Mouse (Mus musculus) neural tube, embryonic 12.5 days (tissue): ENCODE measurements at regions not wholly inside any gene's neighbourhood (a gene's known extent, or its start where the extent isn't known, plus 50 kb on each side); places are given as distances from the start of the nearest gene placed in this dataset.

ENCODE experiments used
- ATAC-seq: fragments of 200-750 bp; cut with Nextera tagmentation; 2 replicates; pipeline ENCODE4 v1.8.0; 2017; ENCODE audit warnings: low read depth, mild to moderate bottlenecking, moderate TSS enrichment, moderate library complexity; ENCODE audit not compliant: low FRiP score
- H3K27ac ChIP-seq: fragments of 300-500 bp; sonication (generic); 2 replicates; pipeline ENCODE4 v1.5.1; 2016
- H3K27me3 ChIP-seq: fragments of 300-500 bp; sonication (generic); replicated peaks from 2 replicates; pipeline ENCODE4 v1.6.1; 2016; ENCODE audit warnings: mild to moderate bottlenecking
- H3K36me3 ChIP-seq: fragments of 300-500 bp; sonication (generic); 2 replicates; pipeline ENCODE4 v1.6.1; 2016; ENCODE audit warnings: mild to moderate bottlenecking
- H3K4me1 ChIP-seq: fragments of 300-500 bp; sonication (generic); 2 replicates; pipeline ENCODE4 v1.6.1; 2016
- H3K4me2 ChIP-seq: fragments of 300-500 bp; sonication (generic); replicated peaks from 2 replicates; pipeline ENCODE4 v1.6.1; 2016; ENCODE audit warnings: mild to moderate bottlenecking
- H3K4me3 ChIP-seq: fragments of 300-500 bp; sonication (generic); 2 replicates; pipeline ENCODE4 v1.5.1; 2016
- H3K9ac ChIP-seq: fragments of 300-500 bp; sonication (generic); 2 replicates; pipeline ENCODE4 v1.6.1; 2016; ENCODE audit warnings: mild to moderate bottlenecking
- H3K9me3 ChIP-seq: fragments of 300-500 bp; sonication (generic); 2 replicates; pipeline ENCODE4 v1.6.1; 2016; ENCODE audit warnings: mild to moderate bottlenecking
- WGBS: fragments of 180-500 bp; shearing (Covaris S2); methylation state at CpG from one replicate; pipeline ENCODE4 v1.1.7; 2016; 5-methylcytosine and 5-hydroxymethylcytosine counted together

DNA sequence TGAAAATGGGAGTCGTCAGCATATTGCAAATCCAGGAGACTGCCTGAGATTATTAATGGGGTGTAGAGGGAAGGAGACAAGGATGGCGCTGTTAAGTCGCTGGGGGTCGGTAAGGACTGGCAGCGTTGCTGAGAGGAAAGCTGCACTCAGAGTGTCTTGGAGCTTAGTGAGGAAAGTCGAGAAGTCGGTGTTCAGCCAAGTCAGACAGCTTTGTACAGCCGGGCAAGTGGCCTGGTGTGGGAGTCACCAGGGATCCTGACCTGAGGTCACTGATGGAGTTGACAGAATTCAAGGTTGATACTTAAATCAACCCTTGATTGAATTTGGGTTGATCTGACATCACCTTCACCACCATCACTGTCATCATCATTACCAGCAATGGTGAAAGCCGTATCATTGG is 175.3 kb downstream of the Slc30a10 start:
- Histone ChIP-seq H3K4me1 (no peaks in the 10 kb centered on the region), H3K4me3 (no peak overlapping the region), H3K27me3 (no peaks in the 10 kb centered on the region), H3K36me3 (no peaks in the 10 kb centered on the region), H3K27ac (no peak overlapping the region), H3K4me2 (no peak overlapping the region), H3K9ac (no peak overlapping the region), H3K9me3 (no peaks in the 10 kb centered on the region)
- 91% methylated on average over 9 of the region's 9 CpGs for WGBS
- no peak for ATAC-seq

- Histone ChIP-seq H3K4me1 (no peaks in the 10 kb centered on the region), H3K4me3 (no peak overlapping the region), H3K9me3 (no peaks in the 10 kb centered on the region), H3K27me3 (no peaks in the 10 kb centered on the region), H3K4me2 (no peak overlapping the region), H3K36me3 (no peaks in the 10 kb centered on the region), H3K9ac (no peak overlapping the region), H3K27ac (no peak overlapping the region)
- ATAC-seq = no peak
- 91% methylated on average over 6 of the region's 6 CpGs for WGBS
Observed at GRCm38 (mm10) chr1:185638631-185639030, 184.0 kb downstream of the Slc30a10 start.

GRCm38 (mm10) chr1:185639486-185639885 is 184.8 kb downstream of the Slc30a10 start:
- Histone ChIP-seq H3K4me3 (no peak overlapping the region), H3K9ac (no peak overlapping the region)
- 95% methylated on average over 1 of the region's 1 CpGs for WGBS

DNA sequence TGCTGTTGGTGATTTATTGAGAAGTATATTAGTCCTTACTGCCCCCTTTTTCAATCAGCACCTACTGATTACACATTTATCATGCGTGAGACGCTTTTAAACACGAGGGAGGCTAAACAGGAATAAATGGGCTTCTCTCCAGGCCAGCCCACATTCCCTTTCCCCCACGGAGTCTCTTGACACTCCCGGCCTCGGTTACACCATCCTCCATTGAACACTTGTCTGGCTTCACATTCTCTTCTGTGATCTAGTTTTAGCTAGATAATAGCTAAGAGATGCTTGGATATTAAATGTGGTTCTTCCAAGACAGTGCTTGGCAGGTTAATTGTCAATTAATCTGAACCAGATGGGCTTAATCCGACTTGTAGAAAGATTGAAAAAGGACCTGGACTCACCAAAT is 189.4 kb downstream of the Slc30a10 start:
- no peak overlapping the region for H3K4me3 ChIP-seq
- WGBS = 68% methylated on average over 7 of the region's 7 CpGs
- no peaks in the 10 kb centered on the region for H3K4me1 ChIP-seq
- no peak overlapping the region for H3K27ac ChIP-seq
- no peak overlapping the region for H3K4me2 ChIP-seq
- H3K9ac ChIP-seq = no peak overlapping the region
- ATAC-seq = no peak
- no peaks in the 10 kb centered on the region for H3K9me3 ChIP-seq
- no peaks in the 10 kb centered on the region for H3K27me3 ChIP-seq
- no peaks in the 10 kb centered on the region for H3K36me3 ChIP-seq

More at GRCm38 (mm10) chr1:185639486-185639885, 184.8 kb downstream of the Slc30a10 start:
- Histone ChIP-seq H3K4me2 (no peak overlapping the region), H3K36me3 (no peaks in the 10 kb centered on the region), H3K9me3 (no peaks in the 10 kb centered on the region), H3K27ac (no peak overlapping the region), H3K4me1 (no peaks in the 10 kb centered on the region), H3K27me3 (no peaks in the 10 kb centered on the region)
- no peak for ATAC-seq

- Histone ChIP-seq H3K36me3 (no peaks in the 10 kb centered on the region), H3K4me2 (no peak overlapping the region), H3K27me3 (no peaks in the 10 kb centered on the region), H3K27ac (no peak overlapping the region), H3K9me3 (no peaks in the 10 kb centered on the region), H3K4me1 (no peaks in the 10 kb centered on the region), H3K4me3 (no peak overlapping the region), H3K9ac (no peak overlapping the region)
- 89% methylated on average over 6 of the region's 6 CpGs for WGBS
- ATAC-seq = no peak
Observed at GRCm38 (mm10) chr1:185648128-185648527, 193.5 kb downstream of the Slc30a10 start.

- no peaks in the 10 kb centered on the region for H3K9me3 ChIP-seq
- H3K27me3 ChIP-seq = no peaks in the 10 kb centered on the region
- H3K4me1 ChIP-seq = no peaks in the 10 kb centered on the region
- no peak overlapping the region for H3K27ac ChIP-seq
- H3K9ac ChIP-seq = no peak overlapping the region
- H3K4me3 ChIP-seq = no peak overlapping the region
- ATAC-seq = no peak
- no peaks in the 10 kb centered on the region for H3K36me3 ChIP-seq
- no peak overlapping the region for H3K4me2 ChIP-seq
- WGBS = 90% methylated on average over 4 of the region's 4 CpGs
Observed at GRCm38 (mm10) chr1:185648926-185649325, 194.3 kb downstream of the Slc30a10 start.

DNA sequence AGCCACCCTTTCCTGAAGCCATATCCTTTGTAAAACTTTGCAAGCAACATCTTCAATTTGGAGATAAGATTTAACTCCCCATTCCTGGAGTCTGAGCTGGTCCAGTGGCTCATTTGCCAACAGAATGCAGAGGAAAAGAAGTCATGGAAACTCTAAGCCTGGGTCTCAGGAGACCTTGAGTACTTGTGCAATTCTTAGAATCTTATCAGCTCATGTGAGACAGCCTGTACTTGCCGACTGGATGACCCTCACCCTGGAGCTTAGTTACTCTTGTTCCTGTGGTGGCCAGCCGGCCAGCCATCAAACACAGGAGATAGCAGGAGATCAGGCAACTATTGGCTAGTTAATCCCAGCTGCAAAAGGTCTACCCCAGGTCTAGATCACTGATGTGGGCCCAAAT is 196.3 kb downstream of the Slc30a10 start:
- no peaks in the 10 kb centered on the region for H3K4me1 ChIP-seq
- no peak overlapping the region for H3K9ac ChIP-seq
- no peak overlapping the region for H3K4me2 ChIP-seq
- no peaks in the 10 kb centered on the region for H3K9me3 ChIP-seq
- no peak overlapping the region for H3K27ac ChIP-seq
- whole genome bisulfite sequencing = 85% methylated on average over 2 of the region's 2 CpGs
- no peaks in the 10 kb centered on the region for H3K36me3 ChIP-seq
- H3K4me3 ChIP-seq = no peak overlapping the region
- no peak for ATAC-seq
- H3K27me3 ChIP-seq = no peaks in the 10 kb centered on the region

DNA sequence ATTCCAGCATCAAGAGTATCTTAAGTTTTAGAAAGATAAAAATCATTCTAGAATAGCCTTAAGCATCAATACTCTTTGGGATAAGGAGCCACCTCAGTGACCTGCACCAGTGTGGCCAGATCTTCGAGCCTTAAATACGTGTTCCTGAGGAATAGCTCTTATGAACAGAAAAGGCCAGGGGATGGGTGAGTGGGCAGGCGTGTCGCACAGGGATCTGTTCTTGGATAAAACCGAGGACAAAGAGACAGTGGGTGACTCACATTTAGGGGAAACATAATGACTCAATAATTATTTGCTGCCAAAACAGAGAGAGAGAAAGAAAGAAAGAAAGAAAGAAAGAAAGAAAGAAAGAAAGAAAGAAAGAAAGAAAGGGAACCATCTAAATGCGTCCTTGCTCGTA is 200.4 kb downstream of the Slc30a10 start:
- Histone ChIP-seq H3K4me1 (no peaks in the 10 kb centered on the region), H3K4me2 (no peak overlapping the region), H3K36me3 (no peaks in the 10 kb centered on the region), H3K27me3 (no peaks in the 10 kb centered on the region), H3K27ac (no peak overlapping the region), H3K9me3 (no peaks in the 10 kb centered on the region), H3K9ac (no peak overlapping the region), H3K4me3 (no peak overlapping the region)
- ATAC-seq = no peak
- 79% methylated on average over 7 of the region's 7 CpGs for WGBS

DNA sequence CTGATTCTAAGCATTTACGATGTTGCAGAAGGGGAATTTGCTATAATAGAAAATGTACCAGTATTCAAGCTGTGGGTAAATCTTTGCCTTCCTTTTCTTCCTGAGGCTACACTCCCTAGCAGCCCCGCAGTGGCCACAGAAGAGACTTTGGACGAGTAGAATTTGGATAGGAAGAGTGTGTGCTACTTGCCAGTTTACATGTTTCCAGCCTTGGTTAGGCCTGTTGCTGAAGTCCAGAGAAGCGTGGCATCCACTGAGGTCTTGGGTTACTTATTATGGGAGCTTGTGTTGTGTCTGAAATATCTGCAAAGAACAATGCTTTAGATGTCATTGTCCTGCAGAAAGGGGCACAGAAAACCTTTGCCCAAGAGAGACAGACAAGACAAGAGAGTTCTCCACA is 200.8 kb downstream of the Slc30a10 start:
- H3K9ac ChIP-seq = no peak overlapping the region
- no peak for ATAC-seq
- no peaks in the 10 kb centered on the region for H3K27me3 ChIP-seq
- H3K4me3 ChIP-seq = no peak overlapping the region
- no peak overlapping the region for H3K4me2 ChIP-seq
- H3K9me3 ChIP-seq = no peaks in the 10 kb centered on the region
- no peaks in the 10 kb centered on the region for H3K4me1 ChIP-seq
- 80% methylated on average over 4 of the region's 4 CpGs for WGBS
- H3K27ac ChIP-seq = no peak overlapping the region
- no peaks in the 10 kb centered on the region for H3K36me3 ChIP-seq

GRCm38 (mm10) chr1:185657286-185657685 is 202.6 kb downstream of the Slc30a10 start:
- Histone ChIP-seq H3K9ac (no peak overlapping the region), H3K4me3 (no peak overlapping the region), H3K4me2 (no peak overlapping the region), H3K36me3 (no peaks in the 10 kb centered on the region), H3K27me3 (no peaks in the 10 kb centered on the region), H3K4me1 (no peaks in the 10 kb centered on the region), H3K27ac (no peak overlapping the region), H3K9me3 (no peaks in the 10 kb centered on the region)
- ATAC-seq = no peak
- 95% methylated on average over 8 of the region's 8 CpGs for WGBS

DNA sequence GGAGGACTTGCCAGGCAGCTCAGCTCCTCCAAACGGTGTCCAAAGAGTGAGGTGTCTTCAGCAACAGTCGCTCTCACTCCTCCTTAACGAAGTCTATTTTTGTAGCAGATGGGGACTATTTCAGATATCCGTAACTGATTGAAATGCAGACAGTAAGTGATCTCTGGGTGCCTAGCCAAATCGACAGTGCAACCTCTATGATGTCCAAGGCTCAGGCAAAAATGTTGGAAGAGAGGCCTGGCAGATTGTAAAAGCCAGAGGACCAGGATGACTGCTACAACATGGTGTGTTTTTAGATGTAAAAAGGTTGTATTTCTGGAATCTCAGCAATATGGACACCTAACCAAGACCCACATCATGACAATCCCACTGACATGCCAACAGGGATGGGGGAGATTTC is 204.8 kb downstream of the Slc30a10 start:
- no peak for ATAC-seq
- H3K4me3 ChIP-seq = no peak overlapping the region
- H3K27me3 ChIP-seq = no peaks in the 10 kb centered on the region
- WGBS = 80% methylated on average over 5 of the region's 5 CpGs
- H3K4me1 ChIP-seq = no peaks in the 10 kb centered on the region
- no peaks in the 10 kb centered on the region for H3K36me3 ChIP-seq
- no peak overlapping the region for H3K4me2 ChIP-seq
- no peak overlapping the region for H3K9ac ChIP-seq
- H3K9me3 ChIP-seq = no peaks in the 10 kb centered on the region
- no peak overlapping the region for H3K27ac ChIP-seq

- WGBS = 85% methylated on average over 3 of the region's 3 CpGs
- no peaks in the 10 kb centered on the region for H3K36me3 ChIP-seq
Observed at GRCm38 (mm10) chr1:185662336-185662735, 207.7 kb downstream of the Slc30a10 start.

GRCm38 (mm10) chr1:185670029-185670741 is 215.5 kb downstream of the Slc30a10 start:
- Histone ChIP-seq H3K27me3 (no peaks in the 10 kb centered on the region), H3K4me1 (no peaks in the 10 kb centered on the region), H3K9me3 (no peaks in the 10 kb centered on the region), H3K9ac (no peak overlapping the region), H3K36me3 (no peaks in the 10 kb centered on the region), H3K4me3 (no peak overlapping the region), H3K27ac (no peak overlapping the region), H3K4me2 (no peak overlapping the region)
- no peak for ATAC-seq
- 75% methylated on average over 5 of the region's 5 CpGs for WGBS

More at GRCm38 (mm10) chr1:185662336-185662735, 207.7 kb downstream of the Slc30a10 start:
- Histone ChIP-seq H3K9ac (no peak overlapping the region), H3K4me2 (no peak overlapping the region), H3K9me3 (no peaks in the 10 kb centered on the region), H3K27ac (no peak overlapping the region), H3K4me1 (no peaks in the 10 kb centered on the region), H3K4me3 (no peak overlapping the region), H3K27me3 (no peaks in the 10 kb centered on the region)
- ATAC-seq = no peak
